Mouse (Mus musculus): ENCODE measurements around the gene Ralgps1.
"Not testable (repeated sequence)": the region's sequence is repeated elsewhere in the genome, so short reads cannot be mapped to it uniquely, and the experiment has no call there.

Ralgps1 gene

DNA sequence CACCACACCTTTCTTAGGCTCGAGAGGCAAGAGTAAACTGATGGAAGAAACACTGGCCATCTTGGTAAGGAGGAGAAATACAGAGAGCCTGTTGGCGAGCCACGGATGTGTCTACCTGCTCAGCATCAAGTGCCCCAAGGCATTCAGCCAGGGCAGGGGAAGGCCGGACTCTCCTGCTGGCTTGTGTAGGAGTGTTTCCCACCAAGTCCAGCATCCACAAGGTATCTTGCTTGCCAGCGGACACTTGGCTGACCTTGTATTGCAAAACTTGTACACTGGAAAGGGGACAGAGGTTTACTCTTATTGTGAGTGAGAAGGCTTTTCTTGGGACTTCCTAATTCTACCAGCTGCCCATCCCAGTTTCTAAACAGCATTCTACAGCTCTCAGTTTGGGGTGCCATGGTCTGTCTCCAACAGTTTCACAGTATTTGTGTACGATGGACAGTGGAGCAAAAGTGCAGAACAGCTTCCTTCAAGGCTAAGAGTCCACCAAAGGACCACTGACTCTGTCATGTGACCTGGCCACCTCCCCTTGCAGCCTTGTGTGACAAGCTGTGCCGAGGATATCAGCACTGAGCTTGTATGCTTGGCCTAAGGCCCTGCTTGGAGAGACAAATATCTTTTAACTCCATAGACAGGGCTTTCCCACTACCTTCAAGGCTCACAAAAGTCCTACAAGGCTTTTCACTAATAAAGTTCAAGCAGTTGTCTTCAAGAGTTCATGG, 236.4 kb downstream of the Ralgps1 start:
- DNase-seq (ENCODE audit: low read depth, low spot score) = no peak

DNA sequence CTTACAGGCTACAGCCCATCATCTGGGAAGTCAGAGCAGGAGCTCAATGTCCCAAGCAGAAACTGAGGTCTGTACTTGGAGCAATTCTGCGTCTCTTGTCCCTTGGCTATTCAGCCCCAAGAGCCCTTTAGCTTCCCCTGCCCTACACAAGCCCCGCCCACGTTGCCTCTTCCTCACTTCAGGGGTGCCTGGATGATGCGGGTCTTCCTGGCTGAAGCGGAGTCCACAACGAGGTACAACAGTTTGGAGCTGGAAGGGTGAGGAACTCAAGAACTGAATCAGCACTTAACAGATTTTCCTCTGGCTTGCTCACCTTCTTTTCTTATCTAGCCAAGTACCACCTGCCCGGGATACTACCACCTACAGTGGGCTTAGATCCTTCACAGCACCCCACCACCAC, 239.0 kb downstream of the Ralgps1 start:
- no peak for DNase-seq (ENCODE audit: low read depth, low spot score)

DNA sequence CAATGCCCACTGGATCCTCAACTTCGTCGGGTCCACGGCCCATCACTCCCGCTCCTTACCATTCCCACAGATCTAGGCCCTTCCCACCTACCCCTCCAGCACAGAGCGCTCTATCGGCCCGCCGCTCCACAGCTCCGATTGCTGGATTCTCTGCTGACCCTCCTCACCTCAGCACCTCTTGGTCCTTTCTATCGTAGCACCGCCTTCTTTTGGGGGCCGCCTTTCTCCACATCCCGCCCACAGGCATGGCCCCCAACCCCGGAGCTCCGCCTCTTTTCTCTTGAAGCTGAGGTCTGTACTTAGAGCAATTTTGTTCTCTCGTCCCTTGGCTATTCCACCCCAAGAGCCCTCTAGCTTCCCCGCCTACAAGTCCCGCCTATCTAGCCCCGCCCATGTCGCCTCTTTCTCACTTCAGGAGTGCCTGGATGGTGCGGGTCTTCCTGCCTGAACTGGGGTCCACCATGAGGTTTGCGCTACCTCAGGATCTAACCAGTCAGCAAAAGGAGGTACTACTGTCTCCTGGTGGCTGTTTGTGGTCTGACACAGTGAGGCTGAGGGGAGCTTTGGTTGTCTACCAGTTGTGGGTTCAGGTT, 239.7 kb downstream of the Ralgps1 start, which contains the start of gene Garnl3:
Gene Garnl3 (minus strand): TSS at position 155 of the 593 bp plus-strand sequence.
- DNase-seq (ENCODE audit: low read depth, low spot score) = peak; percentile 80

DNA sequence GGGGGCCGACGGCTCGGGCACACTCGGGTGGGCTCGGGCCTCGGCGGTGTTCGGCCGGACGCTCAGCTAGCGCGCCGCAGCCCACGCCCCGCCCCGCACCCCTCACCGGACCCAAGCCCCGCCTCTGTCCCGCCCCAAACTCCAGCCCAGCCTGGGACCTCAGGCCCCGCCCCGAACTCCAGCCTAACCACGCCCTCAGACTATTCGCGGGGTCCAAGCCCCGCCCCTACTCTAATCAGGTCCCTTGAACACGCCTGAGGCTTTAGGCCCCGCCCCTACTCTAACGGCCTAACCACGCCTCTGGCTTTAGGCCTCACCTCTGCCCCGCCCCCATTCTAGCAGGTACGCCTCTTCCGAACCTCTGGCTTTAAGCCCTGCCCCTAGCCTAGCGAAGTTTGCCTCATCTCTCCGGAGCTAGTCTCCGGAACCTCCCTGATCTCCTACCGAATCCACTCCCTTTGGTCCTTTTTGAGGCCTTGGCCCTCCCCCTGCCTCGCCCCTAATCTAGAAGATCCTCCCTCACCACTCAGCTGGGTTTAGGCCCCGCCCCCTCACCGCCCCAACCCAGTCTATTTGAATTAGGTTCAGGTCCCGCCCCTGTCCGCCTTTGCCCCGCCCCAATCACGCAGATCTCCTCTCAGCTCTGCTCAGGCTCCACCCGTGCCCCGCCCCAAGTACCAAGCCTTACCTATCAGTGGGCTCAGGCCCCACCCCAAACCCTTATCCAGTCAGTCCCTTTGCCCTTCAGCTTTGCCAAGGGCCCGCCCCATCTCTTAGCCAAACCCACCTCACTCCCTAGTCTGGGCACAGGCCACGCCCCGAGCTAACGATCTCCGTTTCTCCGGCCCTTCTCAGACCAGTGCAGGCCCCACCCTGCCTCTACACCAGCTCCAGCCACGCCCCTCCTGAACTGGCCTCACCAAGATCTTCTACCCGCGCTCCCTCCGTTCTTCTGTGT, 240.5 kb downstream of the Ralgps1 start:
- DNase-seq (ENCODE audit: low read depth, low spot score) = peak; percentile 100

DNA sequence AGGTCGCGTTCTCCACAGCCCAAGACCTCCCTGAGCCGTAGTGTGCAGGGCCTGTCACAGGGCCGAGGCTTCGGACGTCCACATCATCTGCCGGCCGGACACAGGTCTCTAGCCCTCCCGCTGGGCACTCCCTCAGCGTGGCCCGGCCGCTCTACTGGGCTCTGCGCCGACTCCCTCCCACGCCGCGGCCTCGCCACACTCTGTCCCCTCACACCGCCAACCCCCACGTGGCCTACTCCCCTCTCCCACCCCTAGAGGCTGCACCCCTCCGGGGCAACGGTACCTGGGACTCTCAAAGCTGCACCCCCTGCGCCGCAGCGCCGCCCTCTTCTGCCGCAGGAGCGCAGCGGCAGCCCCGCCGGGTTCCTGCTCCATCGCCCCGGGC, 241.2 kb downstream of the Ralgps1 start:
- peak; percentile 32 for DNase-seq (ENCODE audit: low read depth, low spot score)

DNA sequence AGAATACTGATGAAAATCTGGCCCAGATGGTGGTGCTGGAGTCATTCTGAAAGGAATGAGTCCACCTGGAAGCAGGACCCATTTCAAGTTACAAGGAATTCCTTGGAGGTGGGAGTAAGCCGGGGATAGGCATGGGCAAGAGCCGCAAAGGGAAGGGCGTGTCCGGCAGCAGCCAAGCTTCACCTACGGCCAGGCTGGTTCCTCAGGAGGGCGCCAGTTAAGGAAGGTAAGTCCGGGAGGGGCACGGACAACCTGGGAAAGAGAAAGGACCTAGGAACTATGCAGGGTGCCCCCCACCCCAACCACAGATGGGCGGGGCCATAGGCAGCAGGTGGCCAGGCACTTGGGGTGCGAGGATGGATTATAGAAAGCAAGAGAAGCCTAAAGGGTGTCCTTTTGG, 241.6 kb downstream of the Ralgps1 start:
- peak; percentile 12 for DNase-seq (ENCODE audit: low read depth, low spot score)

DNA sequence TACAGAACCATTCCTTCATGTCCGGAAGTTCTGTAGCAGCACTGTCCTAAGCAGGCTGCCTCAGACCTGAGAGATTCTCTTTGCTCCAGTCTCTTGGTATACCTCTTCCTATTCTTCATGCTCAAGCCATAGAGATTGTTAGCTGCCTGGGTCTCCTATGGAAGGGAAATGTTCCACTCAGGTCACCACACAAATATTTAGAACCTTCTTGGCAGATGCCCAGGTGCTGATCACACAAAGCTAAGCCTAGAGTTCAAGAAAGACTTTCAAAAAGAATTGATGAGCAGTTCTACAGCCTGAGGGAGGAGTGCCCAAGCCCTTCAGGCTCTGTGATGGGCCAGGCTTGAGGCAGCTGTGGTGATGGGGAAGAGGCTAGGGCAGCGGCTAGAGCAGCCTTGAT, 242.3 kb downstream of the Ralgps1 start:
- peak; percentile 12 for DNase-seq (ENCODE audit: low read depth, low spot score)

DNA sequence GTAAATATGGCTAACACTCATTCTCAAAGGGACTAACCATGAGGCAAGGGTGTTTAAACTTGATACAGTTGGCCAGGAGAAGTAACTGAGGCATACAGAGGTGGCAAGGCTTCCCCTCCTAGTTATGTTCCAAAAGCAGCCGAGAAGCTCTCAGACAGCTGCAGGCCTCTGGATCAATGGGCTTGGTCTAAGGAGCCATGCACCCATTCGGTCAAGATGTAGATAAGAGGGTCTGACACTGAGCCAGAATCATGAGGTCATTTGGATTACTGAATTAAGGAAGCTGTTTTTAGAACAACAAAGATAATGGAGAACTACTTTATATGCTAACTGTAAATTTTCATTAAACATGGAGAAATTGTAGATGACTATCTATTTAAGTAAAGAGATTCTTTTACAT, 244.0 kb downstream of the Ralgps1 start:
- no peak for DNase-seq (ENCODE audit: low read depth, low spot score)

DNA sequence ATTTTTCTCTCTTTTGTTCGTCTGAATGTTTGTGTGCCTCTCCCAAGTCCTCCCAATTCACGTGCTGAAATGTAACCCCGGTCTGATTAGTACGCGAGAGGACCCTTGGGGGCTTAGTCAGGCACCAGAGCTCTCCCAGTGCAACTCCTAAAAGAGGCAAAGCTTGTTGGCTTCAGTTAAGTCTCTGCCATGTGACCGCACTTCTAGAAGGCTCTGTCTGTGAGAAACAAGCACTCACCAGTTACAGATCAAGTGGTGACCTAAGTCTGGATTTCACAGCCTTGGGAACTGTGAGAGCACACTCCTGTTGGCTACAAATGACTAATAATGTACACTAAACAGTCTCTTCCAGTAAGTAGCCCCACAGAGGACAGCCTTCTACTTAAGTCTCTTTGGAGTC, 248.4 kb downstream of the Ralgps1 start:
- DNase-seq (ENCODE audit: low read depth, low spot score) = no peak

DNA sequence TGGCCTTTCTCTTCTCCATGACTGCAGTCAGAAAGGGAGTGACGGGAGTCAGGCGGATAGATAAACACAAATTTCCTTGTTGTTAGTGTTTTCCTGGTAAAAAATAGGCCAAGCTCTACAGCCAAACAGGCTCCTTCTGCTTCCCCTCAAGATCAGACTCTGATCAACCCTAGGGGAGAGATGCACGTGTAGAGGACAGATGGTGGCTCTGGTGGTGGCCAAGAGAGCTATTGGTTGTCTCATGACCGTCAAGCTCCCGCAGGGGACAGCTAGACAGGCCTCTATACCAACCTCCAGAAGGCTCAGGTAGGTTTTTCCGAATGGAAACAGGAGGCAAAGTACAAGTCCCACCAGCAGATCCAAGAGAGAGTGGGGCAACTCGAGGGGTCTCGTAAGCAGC, 270.8 kb downstream of the Ralgps1 start:
- no peak for DNase-seq (ENCODE audit: low read depth, low spot score)

DNA sequence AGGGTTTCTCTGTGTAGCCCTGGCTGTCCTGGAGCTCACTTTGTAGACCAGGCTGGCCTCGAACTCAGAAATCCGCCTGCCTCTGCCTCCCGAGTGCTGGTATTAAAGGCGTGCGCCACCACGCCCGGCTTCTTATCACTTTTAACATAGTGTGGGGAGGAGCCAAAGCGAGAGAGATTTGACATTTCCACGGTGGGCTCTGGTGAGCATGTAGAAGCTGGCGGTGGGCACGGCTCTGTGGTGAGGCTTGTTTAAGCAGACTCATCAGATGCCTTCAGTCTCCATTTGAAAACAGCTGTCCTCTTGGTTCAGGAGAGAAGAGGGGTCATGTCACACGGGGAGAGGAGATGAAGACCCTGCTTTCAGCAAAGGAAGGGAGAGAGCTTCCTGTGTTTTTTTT, 274.0 kb downstream of the Ralgps1 start:
- DNase-seq (ENCODE audit: low read depth, low spot score) = not testable (repeated sequence)

DNA sequence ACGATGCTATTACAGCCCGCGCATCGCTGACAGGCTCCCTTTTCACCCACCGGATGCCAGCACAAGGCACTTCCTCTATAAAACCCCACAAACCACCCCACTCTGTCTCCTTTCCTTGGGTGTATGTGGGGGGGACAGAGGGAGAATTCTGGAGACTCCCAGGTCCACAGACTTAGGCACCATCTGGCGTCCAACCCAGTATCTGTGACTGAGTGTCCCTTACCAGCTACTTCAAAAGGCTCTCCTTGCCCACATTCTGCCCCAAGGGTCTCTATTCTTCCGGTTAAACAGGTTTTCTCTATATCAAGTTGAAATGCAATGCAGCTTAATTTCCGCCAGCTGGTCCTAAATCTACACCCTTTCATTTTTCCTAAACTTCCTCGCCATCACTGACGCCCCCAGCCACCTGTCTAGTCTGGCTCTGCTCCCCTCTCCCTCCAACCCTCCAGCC, 276.0 kb downstream of the Ralgps1 start:
- no peak for DNase-seq (ENCODE audit: low read depth, low spot score)

DNA sequence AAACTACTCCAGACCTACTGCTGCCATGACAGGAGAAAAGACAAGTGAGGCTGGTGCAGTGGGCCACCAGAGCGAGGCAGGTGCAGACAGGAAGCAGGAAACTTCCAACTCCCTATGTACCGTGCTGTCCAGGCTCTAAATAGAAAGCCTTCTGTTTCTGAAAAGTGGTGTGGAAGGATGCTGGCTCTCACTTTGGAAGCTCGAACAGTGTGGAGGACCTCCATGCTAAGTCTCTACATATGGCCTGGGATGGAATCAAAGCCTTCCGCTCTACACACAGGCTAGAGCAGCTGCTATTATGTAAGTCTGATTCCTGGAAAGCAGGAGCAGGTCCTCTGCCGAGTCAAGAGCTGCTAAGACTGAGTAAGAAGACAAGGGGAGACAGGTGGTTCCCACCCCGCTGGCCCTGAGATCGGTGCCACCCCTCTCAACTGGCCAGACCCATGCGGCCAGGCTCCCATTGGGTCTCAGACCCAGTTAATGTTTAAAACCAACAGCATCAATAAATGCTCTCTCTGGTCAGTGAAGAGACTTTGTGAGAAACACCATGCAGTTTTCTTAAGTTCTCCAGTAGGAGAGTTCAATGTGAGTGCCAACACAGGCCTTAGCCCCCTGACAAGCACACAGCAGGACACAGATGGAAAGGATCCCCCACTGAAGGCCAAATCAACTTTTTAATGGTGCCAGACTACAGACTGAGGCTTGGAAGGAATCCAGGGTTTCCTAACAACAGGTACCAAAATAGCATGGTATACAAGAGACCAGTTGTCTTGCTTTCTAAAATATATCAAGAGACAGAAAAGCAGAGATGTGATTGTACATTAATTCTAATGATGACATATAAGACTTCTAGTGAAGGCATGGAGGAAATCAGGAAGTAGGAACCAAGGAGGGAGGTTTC, 280.4 kb downstream of the Ralgps1 start:
- DNase-seq (ENCODE audit: low read depth, low spot score) = no peak

DNA sequence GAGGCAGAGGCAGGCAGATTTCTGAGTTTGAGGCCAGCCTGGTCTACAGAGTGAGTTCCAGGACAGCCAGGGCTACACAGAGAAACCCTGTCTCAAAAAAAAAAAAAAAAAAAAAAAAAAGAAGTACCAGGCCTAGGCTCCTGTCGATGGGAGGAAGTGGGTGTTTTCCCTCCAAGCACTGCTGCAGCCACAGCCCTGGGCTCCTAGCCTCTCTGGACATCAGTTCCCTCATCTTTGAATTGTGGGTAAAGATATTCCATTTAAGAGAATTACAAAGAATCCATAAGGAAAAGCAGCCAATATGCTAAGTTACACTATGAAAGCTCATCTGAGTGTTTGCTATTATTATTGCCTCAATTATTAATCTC, 281.3 kb downstream of the Ralgps1 start:
- DNase-seq (ENCODE audit: low read depth, low spot score) = not testable (repeated sequence)

DNA sequence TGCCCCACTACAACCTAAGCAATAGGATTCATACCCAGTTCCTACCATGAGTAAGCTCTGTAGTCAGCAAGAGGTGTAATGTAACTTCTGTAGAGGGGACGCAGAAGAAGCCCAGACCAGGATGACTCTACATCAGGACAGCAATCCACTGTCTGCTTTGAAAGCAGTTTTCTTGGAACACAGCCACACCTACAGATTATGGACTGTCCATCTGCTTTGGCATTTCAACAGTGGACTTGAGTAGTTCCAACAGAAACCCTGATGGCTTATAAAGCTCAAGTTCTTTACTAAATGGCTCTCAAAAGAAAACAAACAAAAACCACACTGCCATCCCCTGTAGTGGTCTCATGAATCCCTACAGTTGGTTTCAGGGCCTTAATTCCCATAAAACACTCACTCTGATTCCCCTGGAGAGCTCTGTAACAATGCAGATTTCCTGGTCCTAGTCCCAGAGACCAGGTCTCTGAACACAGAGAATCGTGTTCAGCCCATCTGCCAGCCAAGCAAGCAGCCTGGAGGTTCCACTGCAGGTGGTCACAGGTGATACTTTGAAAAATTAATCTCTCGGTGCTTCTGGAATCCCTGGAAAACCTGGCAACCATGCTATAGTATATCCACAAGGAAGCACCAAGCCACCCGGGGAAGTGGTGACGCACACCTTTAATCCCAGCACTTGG, 281.8 kb downstream of the Ralgps1 start:
- DNase-seq (ENCODE audit: low read depth, low spot score) = no peak

DNA sequence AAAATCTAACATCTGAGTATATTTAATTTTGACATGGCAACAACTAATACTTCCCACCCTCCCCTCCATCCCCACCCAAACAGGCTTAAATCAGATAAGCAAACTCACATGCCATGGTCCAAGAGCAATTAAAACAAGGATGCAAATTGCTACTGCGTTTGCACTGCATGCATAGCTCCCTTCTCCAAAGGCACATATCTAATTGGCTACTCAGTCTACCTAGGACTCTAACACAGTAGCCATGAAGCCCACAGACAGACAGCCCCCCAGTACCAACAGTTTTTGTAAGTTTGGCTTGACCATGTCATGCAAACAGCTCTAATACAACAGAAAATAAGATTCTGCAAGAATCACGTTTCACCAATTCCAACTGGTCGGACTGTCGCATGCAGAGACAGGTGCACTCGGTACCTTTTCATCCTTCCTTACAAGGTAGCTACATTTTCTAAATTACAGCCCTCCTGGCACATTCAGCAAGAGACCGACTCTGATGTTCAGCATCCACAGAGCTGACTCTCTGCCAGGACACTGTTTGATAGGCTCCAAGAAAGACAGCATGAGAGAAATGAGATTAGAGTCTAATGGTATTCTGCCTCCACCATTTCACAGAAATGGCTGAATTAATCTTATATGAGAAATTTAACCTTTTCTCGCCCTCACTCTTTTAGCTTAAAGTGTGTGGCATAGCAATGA, 284.5 kb downstream of the Ralgps1 start:
- no peak for DNase-seq (ENCODE audit: low read depth, low spot score)

DNA sequence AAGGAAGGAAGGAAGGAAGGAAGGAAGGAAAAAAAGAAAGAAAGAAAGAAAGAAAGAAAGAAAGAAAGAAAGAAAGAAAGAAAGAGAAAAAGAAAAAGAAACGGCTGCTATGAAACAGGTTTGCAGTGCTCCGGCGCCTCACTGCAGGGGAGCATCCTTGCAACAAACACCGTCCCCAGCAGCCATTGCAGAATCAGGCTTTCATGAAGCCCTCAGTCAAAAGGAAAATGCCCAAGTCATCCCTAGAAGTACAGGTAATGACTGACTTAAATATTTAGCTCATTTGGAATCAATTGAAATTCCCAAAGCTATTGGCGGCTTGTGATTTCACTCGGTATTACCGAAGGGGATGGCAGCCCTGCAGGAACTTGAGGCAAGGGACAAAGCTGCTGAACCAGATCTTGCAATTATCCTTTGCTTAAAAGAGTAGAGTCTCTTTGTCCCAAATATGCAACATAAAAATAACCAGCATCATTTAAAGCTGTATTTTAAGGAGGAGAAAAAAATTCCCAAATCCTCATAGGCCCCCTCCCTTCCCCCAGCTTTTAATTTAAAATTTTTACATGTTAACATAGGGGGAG, 285.2 kb downstream of the Ralgps1 start:
- no peak for DNase-seq (ENCODE audit: low read depth, low spot score)

DNA sequence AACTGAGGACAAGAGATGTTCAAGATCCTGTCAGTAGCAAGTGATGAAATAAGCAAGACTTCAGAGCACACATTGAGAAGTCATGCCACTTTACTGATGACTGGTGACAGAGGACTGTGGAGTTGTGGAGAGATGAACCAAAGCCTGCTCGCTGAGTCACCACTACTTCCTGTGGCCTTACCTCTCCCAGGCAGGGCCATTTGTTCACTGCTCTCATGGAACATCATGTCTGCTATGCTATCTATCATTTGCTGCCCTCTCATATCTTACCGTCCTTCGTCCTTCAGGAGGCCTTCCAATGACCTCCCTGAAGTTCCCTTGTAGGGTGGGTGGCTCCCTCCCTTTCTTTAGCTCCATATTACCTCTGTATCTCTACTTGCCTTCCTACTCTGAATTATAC, 287.1 kb downstream of the Ralgps1 start:
- peak; percentile 35 for DNase-seq (ENCODE audit: low read depth, low spot score)
